Mouse (Mus musculus) common myeloid progenitor, adult 5-6 weeks (primary cell): ENCODE measurements around the gene Vwa8. TPM values are rescaled to one million over a fixed set of nuclear protein-coding genes. Genes with fewer than 3 reads are reported as not detected.

Source experiments
- ATAC-seq: replicated peaks from 2 replicates; pipeline ENCODE4 v1.8.0; 2016; ENCODE audit warnings: low read depth, mild to moderate bottlenecking, moderate TSS enrichment, inconsistent platforms; ENCODE audit not compliant: poor library complexity, severe bottlenecking
- total RNA-seq: library from RNA; stranded (forward); fragments of 200-1000, 187-1606 nt; gene quantifications from 2 replicates; pipeline ENCODE4 v1.2.3, GENCODE M21; 2017

The Vwa8 gene
- total RNA-seq, 1 experiment from 2014 or later: 23.5 TPM

DNA sequence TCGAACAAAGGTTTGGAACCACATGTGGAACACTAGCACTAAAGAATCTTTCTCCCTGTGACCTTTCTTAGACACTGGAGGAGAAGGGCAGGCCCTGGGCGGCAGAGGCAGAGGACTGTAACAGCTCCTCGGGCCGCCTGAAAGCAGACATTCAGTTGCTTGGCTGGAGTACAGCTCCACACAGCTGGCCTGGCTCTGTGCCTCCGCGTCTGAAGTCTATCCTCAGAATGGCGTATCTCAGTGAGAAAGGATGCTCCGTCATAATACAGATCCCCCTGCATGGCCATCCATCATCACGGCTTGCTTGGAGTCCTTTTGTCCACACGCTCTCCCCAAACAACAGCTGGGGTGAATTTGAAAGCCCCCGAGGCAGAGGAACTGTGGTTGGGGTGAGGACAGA, 357.4 kb downstream of the Vwa8 start:
- ATAC-seq: no peak

DNA sequence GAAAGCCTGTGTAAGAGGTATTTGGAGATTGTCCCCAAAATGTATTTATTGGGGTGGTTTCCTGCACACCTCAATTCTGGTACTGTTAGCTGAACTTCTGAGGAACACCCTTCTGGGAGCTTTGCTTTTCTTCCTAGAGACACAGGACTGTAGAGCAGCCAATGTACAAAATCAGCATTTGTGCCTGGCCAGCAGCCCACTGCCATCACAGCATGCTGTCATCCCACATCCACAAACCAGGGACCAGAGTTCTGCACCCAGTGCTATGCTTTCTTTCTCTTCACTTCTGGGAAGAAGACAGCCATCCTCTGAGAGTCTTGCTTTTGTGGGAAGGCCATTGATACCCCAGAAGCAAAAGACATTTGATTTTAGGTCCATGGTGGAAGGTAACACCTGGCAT, 359.6 kb downstream of the Vwa8 start:
- ATAC-seq: no peak

DNA sequence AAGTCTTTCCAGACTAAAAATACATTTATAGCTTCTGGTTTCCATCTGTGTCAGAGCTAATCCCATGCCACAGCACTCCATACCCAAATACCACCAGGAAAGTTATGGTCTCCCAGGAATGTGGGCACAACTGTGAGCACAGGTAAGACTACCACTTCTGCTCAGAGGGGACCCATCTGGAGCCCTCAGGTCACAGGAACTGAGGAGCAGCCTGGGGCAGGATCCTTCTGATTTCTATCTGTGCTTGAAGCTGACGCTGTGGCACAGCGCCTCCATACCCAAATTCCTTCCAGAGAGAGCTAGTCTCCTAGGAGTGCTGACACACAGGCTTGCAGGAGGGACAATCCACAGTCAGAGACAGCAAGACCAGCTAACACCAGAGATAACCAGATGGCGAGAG, 361.0 kb downstream of the Vwa8 start:
- no peak for ATAC-seq

DNA sequence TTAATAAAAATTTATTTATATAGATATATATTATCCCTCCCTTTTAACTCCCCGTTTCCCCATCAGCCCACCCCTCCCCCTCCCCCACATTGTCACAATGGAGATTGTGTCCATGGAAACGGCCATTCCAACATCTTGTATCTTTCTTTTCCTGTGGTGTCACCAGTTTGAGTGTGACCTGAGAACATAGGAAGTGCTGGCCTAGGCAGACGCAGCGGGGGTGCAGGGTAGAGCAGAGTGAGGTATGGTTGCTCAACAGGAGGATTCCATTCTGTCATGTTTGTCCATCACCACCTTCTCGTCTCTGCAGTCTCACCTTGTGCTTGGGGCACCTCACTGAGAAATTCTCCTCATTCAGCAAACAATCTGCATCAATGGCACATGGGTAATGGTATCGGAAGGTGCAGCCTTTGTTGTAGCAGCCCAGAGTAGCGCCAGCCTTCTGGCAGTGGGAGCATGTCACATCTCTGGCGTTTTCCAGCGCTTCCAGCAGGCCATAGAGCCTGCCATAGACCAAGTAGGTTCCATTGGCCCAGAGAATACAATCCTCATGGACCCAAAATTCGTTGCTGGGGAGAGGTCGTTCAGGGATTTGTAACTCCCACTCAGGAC, 363.6 kb downstream of the Vwa8 start:
- no peak for ATAC-seq

DNA sequence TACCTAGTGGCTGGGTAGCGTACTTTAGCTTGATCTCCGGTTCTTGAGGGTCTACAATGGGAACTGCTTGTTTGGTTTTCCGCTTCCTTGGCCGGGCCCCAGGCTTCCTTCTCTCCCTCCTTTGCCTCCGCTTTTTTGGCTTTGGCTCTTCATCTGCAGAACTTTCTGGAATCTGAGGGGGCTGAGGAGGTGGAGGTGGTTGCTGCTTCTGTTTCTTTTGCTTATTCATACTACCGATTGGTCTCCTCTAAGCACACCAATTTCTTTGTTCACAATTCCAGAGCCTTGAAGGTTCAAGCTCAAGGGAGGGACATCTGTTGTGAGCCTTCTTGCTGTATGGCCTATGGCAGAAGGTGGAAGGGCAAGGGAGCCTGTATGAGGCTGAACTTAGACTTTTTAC, 365.3 kb downstream of the Vwa8 start:
- no peak for ATAC-seq

DNA sequence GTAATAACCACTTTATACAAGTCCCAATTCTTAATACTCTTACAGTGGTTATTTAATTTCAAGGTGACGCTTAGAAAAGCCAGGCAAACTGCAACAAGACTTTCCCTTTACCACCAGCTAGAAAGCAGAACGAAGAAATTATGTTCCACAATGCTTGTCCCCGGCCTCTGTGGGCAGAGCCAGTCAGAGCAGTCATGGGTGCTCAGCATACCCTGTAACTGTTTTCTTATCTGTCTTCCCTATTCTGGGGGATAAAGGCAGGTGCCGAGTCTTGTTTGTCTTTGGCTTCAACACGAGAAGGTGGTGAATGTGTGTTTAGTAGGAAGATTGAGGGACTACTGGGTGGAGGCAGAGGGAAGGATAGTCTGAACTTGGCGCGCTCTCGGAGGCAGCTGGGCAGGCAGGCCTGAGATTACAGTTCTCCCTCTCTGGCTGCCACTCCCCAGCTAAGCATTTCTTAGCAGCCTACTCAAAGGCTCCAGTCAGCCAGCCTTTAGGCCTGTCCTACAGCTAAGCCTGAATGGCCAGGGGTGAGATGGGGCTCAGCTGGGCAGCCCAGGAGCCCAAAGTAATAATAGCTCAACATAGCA, 365.9 kb downstream of the Vwa8 start:
- peak; percentile 58 for ATAC-seq

DNA sequence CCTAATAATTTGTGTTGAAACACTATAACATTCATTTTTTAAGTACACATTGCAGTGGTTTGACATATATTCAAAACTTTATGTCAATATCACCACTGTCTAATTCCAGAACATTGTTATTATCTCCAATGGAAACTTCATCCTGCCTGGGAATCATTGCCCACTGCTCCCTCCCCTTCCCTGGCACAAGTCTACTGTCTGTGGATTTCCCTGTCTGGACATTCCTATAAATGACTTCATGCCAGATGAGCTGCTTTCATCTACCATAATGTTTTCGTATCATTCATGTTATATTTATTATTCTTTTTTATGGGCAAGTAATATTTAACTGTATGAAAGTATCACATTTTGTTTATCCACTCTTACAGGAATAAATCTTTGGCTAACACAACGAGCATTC, 367.5 kb downstream of the Vwa8 start:
- no peak for ATAC-seq

DNA sequence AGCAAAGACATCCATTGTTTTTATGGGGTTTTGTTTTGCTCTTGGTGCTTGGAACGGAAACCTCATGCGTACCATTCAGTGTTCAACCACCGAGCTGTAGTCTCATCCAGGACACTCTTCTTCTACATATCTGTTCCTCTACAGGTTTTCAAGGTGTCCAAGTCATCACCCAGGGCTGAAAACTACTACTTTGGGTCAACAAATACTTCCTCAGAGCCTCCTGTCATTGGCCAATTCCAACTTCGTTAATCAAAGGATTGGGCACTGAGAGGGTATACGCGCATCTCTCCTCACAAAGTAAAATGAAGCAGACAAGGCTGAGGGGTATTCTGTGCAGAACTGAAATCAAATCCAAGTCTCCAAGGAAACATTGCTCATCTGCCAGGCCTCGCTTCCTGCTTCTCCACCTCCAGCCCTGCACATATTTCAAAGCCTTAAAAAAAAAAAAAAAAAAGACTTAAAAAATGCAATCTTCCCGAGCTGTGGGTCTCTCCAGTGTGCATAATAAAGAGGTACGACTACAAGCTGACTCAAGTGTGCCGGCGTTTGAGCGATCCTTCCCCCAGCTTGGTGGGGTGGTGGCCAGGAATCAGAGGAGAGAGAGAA, 374.7 kb downstream of the Vwa8 start:
- ATAC-seq: no peak

DNA sequence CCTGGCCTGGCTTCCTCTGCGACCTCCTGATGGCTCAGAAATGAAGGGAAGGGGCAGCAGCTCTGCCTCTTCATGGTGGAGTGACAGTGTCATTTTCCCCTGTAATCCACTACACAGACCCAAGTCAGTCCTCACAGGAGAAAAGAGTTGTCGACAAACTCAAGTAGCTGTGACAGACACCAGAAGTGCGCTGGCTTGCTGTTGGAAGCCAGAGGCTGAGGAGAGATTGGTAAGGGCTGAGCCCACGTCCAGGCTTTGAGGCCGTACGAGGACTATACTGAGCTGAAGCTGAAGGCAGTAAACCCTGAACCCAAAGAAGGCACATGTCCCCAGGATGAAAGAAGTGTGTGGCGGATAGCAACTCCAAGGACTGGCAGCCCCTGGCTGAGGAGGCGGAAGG, 376.6 kb downstream of the Vwa8 start:
- ATAC-seq: no peak

DNA sequence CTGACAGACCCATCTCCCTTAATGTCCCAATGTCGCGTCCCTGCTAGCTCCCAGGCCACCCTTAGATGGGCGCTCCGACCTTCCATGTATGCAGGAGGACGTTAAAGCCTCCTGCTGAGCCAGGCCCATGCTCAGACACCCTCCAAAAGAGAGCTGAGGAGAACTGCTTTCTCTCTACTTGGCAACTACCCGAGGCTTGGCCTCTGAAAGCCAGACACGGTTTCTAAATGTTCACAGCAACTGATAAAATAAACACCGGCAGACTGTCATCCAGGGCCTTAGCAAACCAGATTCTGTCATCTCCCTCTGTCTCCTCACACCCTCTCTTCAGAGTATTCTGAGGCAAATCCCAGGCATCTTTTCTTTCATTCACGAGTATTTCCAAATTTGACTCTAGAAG, 377.2 kb downstream of the Vwa8 start:
- no peak for ATAC-seq

DNA sequence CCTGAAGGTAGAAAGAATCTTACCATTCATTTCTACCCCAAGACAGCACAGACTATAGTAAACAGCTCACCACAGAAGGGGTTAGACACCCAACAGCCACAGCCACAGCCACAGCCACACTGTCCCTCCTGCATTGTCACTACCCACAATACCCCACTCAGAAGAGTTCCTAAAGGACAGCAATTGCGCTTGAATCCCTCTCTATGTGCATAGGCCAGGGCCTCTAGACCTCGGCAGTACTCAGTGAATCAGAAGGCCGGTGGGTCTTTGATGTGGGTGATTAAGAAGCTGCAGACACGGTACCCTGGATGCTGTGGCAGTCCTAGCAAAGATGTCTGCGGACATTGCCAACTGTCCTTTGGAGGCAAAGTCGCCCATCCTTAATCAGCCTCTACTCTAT, 377.9 kb downstream of the Vwa8 start:
- no peak for ATAC-seq

DNA sequence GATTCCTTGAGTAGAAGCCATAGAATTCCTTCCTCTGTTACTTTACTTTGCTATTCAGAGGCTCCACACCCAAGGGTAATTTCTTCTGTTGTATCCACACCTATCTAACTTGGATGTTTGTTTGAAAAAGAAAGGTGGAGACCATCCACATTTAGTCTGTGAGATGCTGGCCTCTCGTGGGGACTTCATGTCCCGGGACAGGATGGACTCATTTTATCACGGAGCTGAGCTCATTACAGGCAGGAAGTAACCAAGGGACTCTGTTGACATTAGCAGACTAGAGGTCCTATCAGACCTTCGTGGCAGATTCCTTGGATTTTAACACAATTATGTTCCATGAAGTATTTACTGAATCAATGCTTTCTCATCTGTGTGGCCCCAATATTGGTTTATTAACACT, 379.1 kb downstream of the Vwa8 start:
- ATAC-seq: no peak

DNA sequence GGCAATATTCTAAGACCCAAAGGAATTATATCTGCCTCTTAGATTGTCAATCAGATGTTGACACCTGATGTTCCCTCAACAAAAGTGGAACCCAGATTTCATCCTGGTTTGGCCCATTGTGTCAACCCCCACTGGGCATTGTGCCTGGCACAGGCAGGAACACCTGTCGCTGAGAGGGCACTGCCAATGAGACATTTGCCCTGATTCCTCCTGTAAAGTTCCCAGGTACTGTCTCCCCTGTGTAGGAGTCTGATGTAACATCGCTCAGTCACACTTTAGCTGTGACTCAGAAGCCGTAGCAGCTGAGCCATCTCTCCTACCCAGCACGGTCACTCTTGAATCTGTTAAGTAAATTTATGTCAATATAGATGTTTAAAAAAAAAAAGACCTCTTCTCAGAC, 382.8 kb downstream of the Vwa8 start:
- ATAC-seq: no peak

DNA sequence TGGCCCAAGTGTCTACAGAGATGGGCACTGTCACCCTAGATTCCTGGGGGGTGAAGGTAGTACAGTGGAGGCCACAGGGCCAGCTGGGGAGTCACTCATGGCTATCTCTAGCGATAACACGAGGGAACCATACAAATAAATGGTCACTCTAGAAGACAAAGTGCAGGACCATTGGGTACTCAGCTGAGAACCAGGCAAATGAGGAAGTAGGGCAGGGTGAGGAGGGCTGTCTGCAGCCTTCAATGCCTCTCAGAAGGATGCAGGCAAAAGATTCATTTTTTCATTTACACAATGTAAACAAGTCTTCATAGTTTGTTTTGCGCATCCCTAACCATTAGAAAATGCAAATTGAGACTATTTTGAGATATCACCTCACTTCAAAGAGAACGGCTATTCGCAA, 384.8 kb downstream of the Vwa8 start:
- ATAC-seq: peak; percentile 67

DNA sequence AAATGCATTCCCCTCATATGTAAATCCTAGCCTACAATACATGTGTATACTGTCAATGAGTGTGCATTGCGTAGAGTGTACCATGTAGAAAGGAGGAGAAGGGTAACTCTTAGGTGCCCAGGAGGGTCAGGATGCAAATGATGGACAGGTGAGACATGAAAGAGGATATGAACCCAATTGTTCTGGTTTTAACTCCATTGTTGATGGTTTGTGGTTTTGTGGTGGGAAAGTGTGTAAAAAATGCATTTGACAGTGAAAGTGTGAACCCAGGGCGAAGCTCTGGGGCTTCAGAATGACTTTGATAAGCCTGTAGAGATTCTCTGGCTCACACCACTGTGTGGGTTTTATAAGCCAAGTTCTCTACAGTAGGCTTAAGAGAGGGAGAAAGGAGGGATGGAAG, 385.7 kb downstream of the Vwa8 start:
- ATAC-seq: no peak

DNA sequence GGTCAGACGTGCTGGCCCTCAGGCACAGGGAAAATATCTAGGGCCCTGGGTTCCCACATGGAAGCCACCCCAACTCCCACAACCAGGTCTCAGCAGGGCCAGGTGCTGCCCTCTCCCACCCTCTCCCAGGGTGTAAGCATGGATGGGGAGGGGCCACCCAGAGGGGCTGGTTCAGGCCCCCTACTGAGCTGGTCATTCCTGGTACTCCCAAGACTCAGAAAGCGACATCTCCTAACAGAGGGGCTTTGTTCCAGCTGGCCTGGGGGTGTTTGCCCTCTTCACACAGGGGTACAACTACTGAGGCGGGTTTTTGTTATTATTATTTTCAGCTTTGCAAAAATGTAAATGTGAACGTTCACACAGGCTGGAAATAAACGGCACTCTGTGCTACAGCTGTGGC, 386.3 kb downstream of the Vwa8 start:
- ATAC-seq: no peak

DNA sequence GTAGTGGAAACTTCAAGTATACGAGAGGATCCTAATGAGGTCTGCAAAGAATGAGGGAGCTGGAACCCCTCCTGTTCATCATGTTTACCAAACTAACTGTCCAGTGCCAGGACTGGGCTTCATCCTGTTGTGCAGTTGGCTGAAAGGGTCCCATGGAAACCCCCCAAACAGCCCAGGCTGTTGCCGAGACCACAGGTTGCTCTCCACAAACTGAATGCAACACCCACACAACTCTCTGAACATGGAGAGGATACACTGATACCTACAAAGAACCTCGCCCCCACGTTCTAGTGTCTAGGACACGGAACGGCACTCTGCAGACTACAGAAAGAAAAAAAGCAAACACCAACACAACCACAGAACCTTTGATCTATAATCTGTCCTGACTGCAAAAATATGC, 387.4 kb downstream of the Vwa8 start:
- ATAC-seq: no peak

DNA sequence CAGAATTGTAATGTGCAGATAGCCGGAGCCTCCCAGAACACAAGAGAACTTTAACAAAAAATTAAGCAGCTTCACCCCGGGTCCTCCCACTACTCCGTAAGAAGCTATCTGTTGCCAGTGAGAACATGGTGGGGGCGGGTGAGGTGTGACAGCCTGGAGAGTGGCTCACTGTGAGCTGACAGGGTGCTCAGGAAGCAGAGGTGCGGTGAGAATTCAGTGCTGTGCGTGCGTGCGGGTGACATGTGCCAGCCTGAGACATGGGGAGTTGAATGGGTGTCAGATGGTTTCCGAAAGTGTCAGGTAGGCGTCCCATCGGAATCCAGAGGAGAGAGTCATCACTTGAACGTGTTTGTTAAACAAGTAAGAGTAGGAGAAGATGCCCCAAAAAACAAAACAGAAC, 390.6 kb downstream of the Vwa8 start:
- ATAC-seq: no peak

DNA sequence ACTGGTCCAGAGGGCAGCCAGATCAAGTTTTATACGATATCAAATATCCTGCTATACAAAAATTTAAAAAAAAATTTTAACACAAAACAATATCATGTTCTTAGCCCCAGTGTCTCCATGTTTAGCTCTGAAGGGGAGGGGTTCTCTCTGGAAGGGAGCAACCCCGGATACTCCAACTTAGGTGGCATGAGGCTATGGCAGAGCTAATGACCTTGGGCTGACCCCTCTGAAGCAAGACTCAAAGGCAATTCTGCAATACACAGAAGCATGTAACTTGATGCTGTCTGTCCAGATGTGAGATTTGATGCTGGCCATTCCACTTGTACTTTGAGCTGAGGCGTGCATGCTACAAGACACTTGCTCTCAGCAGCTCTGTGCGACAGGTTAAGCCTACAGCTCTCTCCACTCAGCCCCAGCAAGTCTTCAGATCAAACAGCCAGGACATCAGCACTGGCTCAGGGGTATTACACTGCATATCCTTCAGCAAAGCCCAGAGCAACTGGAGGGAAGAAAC, 392.3 kb downstream of the Vwa8 start:
- no peak for ATAC-seq

DNA sequence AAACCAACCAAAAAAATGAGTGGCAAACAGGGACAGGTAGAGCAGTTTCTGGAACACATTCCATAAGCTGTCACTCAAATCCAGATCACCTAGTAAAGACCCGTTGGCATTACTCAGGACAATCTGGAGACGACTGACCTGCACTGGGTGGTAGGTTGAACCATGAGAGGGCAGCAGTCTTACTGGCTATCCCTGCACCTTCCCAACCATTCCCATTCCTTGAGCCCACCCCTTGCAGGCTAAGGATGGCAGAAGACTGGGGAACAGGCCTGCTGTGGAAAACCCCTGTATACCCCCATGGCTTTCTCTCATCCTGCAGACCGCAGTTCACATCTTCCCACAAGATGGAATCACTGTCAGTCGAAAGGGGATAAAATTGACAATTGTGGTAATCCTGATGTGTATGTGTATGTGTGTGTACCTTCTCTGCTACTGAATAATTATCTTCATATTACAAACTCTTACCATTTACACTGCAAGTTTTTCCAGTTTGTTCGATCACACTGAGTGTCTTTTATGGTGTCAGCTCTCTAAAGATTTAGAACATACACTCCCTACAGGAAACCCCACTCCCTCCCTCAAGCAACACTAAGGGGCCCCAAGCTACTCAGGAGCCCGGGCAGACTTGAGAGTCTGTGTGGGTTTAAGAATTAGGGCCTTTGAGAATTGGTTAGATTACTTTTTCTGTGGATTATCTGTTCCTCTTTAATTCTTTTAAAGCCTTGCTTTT, 393.0 kb downstream of the Vwa8 start:
- ATAC-seq: no peak

DNA sequence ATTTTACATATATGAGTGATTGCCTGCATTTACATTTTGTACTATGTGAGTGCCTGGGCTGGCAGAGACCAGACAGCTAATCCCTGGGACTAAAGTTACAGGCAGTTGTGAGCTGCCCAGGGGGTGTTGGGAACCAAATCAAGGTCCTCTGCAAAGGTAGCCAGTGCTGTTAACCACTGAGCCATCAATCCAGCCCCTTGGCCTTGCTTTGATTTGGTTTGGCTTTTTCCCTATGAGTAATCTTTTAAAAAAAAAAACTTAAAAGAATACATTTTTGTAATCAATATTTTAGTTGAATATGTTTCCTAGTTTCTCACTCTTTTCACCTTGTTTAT, 393.5 kb downstream of the Vwa8 start:
- ATAC-seq: no peak
